Mouse (Mus musculus) CD4-positive, CD25-positive, alpha-beta regulatory T cell, adult 4 months (primary cell): ENCODE measurements at regions not wholly inside any gene's neighbourhood (a gene's known extent, or its start where the extent isn't known, plus 50 kb on each side); places are given as distances from the start of the nearest gene placed in this dataset.

ENCODE experiments used
- ATAC-seq: one replicate; pipeline ENCODE4 v1.8.0; 2017

GRCm38 (mm10) chr7:124676854-124677515 is 694.3 kb downstream of the Hs3st4 start:
- ATAC-seq: no peak

DNA sequence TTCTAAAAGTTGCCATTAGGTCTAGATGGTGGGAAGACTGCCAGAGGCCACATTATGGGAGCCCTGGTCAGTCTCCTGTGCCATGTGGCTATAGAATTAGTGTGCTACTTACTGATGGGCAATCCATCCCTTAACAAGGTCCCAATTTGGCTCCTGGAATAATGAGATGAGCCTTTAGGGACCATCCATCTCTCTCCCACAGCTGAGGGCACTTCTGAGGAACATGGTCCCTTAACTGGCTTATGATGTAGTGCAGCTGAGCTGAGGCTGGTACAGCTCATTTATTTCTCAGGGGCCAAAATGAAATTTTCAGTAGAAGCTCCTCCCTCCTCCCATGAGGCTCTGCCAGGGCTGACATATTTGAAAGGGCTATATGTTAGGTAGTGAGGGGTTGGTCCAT is 697.9 kb downstream of the Hs3st4 start:
- ATAC-seq: no peak

DNA sequence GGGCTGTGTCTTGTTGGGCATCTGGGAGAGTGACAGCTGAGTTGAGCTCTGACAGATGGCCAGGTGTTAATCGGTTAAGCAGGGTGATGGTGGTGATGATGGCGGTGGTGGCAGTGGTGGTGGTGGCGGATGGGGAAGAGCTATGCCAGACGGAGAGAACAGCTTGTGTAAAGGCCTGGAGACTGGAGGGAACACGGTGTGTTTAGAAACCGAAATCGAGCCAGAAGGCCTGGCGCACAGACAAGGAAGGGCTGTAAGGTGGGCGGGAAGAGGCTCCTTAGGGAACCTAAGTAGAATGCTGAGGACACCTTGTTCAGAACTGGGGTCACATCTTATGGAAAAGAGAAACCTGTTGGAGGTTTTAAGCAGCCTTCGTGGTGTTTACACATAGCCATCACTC is 698.5 kb downstream of the Hs3st4 start:
- no peak for ATAC-seq

GRCm38 (mm10) chr7:124681820-124682219 is 699.2 kb downstream of the Hs3st4 start:
- ATAC-seq: no peak

DNA sequence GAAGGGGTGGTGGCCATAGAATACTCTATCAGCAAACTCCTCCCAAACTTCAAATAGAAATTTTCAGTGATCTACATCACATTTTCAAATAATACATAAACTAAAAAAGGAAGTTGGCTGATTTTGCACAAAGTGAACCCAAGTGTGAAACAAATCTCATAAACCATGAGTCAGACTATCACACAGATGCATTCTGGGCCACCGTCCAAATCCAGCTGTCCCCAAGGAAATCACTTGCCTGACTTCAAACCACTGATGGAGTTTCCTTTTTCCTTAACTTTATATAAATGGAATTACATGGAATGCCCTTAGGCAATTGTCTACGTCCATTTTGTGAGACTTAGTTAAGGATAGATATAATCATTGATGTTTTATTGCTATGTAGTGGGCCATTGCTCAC is 702.8 kb downstream of the Hs3st4 start:
- ATAC-seq: no peak

- ATAC-seq: no peak
Measured at GRCm38 (mm10) chr7:124704163-124704824, 721.6 kb downstream of the Hs3st4 start.

- no peak for ATAC-seq
Measured at GRCm38 (mm10) chr7:124707143-124707542, 724.5 kb downstream of the Hs3st4 start.

DNA sequence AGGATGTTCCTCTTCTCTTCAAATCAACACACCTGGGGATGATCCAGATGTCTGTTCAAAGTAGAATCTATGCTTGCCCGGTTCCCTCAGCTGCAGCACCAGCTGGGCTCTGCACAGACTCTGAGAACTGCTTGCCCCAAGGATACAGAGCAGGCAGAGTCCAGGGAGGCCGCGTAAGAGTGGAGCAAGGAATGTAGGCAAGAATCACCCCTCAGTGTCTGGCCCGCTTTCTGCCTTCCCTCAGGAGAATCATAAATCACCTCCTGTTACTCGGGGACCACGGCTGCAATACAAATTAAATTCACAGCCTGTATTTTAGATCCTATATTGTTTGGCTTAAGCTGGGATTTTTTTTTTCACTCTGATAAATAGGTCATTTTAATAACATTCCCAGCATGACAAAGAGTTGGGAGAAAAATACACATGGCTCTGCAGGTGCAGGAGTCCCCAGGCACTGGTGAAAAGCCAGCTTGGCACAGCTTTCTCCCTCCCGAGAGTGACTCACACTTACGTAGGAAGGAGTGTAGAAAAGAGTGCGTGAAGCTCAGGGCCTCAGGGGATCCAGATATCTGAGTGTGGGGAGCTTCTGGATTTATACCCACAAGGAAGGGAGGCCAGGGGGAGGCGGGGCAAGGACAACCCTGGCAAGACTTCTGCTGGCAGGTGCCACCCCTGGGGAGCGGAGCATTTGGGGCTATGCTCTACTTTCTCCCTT is 726.3 kb downstream of the Hs3st4 start:
- no peak for ATAC-seq

DNA sequence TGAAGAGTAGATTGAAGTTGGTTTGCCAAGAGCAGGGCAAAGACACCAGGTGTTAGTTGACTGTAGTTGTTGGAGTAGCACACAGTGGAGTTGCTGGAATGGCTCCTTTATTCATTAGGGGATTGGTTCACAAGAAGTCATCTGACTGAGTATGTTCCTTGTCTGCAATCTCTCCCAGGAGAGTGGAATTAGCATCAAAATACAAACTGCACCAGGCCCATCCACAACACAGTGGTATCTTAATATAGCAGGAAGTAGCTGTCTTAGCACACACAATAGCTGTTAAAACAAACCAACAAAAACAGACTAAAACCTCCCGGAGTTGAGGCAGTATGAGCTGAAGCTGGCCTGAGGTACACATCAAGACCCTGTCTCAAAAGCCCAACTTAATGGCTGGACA is 723.5 kb upstream of the Kdm8 start:
- ATAC-seq: no peak

GRCm38 (mm10) chr7:124742086-124742485 is 702.4 kb upstream of the Kdm8 start:
- no peak for ATAC-seq

DNA sequence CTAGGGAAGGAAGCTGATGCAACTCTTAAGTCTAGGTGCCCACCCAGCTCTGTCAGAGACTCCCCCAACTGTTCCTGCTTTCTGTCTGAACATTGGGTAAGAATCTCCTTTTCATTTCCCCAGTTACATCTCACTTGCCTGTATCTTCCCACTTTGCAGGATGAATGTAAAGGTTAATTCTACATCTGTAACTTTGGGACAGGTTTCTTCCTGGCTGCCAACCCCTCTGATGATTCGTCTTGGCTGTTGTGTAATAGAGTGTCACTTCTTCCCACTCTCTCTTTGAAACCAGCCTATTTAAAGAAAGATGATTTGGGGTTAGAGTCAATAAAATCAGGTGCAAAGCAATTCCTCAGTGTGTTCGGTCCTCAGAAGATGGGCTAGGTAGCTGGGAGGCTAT is 698.2 kb upstream of the Kdm8 start:
- no peak for ATAC-seq

- no peak for ATAC-seq
Measured at GRCm38 (mm10) chr7:124748396-124748795, 696.1 kb upstream of the Kdm8 start.

DNA sequence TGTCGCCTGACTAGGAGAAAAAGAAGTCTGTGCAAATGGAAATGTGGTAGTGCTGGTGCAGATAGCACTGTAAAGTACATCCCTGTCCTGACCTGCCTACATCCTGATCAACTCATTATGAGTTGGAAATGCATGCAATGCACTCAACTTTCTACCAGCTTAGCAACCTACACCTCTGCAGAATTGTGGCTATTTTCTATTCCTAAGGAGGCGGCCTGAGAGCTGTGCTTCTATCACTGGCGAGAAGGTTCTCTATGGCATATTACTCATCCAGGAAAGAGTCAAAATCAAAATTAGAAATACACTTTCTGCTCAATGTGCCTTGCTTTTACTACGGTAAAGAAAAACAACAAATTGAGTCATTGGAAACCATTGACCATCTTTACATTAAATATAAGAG is 685.4 kb upstream of the Kdm8 start:
- no peak for ATAC-seq

- ATAC-seq: no peak
Measured at GRCm38 (mm10) chr7:124777822-124778221, 666.7 kb upstream of the Kdm8 start.

DNA sequence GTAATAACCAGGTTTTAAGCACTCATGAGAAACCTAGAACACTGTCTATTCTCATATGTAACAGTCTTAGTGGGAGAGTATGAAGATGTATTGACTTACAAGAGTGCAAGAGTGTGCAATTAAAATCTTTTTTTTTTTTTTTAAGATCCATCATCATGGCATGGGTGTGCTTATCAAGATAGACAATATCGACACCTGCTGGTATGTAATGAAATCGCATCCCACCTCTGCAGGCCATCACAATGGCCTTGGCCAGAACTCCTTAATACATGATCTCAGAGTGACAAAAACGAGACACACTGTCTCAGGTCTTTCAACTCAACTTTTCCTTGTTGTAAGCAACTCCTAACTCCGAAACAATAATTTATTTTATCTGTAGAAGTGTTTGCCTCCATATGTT is 661.7 kb upstream of the Kdm8 start:
- no peak for ATAC-seq

DNA sequence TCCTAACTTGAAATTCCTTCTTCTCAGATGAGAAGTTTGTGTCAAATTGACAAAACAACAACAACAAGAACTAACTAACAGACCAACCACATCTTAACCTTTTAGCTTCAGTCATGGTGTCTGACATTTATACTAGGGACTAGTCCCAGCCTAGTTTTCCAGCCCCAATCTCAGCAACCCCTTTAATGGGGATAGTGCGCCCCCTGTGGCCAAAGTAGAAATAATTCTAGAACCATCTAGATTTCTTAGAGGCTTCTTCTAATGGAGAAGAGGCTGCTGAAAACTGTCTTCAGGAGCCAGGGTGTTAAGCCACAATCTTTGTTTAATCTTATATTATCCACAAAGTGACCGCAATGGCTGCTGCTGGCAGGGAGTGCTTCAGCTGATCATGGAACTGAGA is 659.5 kb upstream of the Kdm8 start:
- ATAC-seq: no peak

GRCm38 (mm10) chr7:124785896-124786295 is 658.6 kb upstream of the Kdm8 start:
- ATAC-seq: no peak

DNA sequence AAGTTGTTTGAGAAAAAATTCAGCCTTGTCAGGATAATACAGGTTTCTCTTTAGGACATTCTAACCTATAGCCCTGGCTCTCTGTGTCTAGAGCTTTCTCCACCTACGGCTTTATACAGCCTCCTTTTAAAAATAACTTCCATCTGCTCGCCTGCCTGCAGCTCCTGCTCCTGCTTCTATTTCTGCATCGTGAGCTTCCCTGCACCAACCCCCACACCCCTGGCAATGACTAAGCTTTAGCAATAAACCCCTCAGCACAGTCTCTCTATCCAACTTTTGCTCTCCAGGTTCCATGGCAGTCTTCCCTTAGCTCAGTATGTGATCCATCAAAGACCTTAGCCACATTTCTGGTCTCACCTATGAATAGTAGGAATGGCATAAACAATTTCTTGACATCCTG is 655.7 kb upstream of the Kdm8 start:
- no peak for ATAC-seq

- ATAC-seq: no peak
Measured at GRCm38 (mm10) chr7:124803101-124803500, 641.4 kb upstream of the Kdm8 start.

- no peak for ATAC-seq
Measured at GRCm38 (mm10) chr7:124834692-124835091, 609.8 kb upstream of the Kdm8 start.

DNA sequence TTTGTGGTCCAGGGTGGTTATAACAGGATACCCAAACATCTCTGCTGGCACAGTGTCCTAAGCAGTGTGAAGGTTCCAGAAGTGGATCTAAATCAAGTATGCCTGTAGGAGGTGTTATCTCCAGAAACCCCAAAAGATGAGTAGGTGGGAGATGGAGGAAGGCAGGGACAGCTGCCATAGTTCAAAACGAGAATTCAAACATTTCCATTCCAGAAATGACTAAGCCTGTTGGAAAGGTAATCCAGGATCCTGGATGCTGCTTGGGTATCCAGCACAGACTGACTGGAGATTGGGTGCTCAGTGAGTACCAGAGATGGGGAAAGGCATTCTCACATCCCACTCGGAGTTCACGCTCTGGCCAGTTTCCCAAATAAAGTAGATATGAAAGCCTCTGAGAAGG is 607.9 kb upstream of the Kdm8 start:
- ATAC-seq: no peak

GRCm38 (mm10) chr7:124855056-124855455 is 589.4 kb upstream of the Kdm8 start:
- ATAC-seq: no peak

GRCm38 (mm10) chr7:124857106-124857505 is 587.4 kb upstream of the Kdm8 start:
- no peak for ATAC-seq

- ATAC-seq: no peak
Measured at GRCm38 (mm10) chr7:124861397-124861796, 583.1 kb upstream of the Kdm8 start.
